Mouse (Mus musculus) MEL (cell line): ENCODE data around the gene Fcrl5. TPM values are rescaled to one million over a fixed set of nuclear protein-coding genes. Genes with fewer than 3 reads are reported as not detected.

Source experiments
- DNase-seq: peaks from one replicate; pipeline ENCODE4 v3.0.0; 2011; ENCODE audit warnings: low read depth, low spot score
- H3K27ac ChIP-seq: 2 replicates; pipeline ENCODE4 v1.5.1; 2012; ENCODE audit warnings: low read depth, mild to moderate bottlenecking, control low read depth, low read length, moderate library complexity; ENCODE audit not compliant: control insufficient read depth
- H3K27me3 ChIP-seq, 2 experiments: fragments of 150-350 bp in 1 of 2; sonication (generic) in 1 of 2; 2 replicates each; pipeline ENCODE4 v1.6.1; 2012; ENCODE audit warnings: low read length in 2 of 2, mild to moderate bottlenecking in 2 of 2, improper control_type of control experiment in 1 of 2, moderate library complexity in 1 of 2; ENCODE audit not compliant: insufficient read depth in 2 of 2, control insufficient read depth in 1 of 2
- H3K36me3 ChIP-seq, 2 experiments: 2 replicates each; pipeline ENCODE4 v1.6.1; 2012 to 2014; ENCODE audit warnings: low read length in 2 of 2, improper control_type of control experiment in 1 of 2, inconsistent platforms in 1 of 2, mild to moderate bottlenecking in 1 of 2; ENCODE audit not compliant: insufficient read depth in 2 of 2, control insufficient read depth in 1 of 2
- H3K4me1 ChIP-seq, 2 experiments: fragments of 150-350 bp in 1 of 2; sonication (generic) in 1 of 2; 2 replicates each; pipeline ENCODE4 v1.6.1; 2012; ENCODE audit warnings: low read length in 2 of 2, improper control_type of control experiment in 1 of 2, mild to moderate bottlenecking in 1 of 2; ENCODE audit not compliant: insufficient read depth in 2 of 2, control insufficient read depth in 1 of 2
- H3K4me3 ChIP-seq, 2 experiments: fragments of 150-350 bp in 1 of 2; sonication (generic) in 1 of 2; 2 replicates each; pipeline ENCODE4 v1.5.1; 2012; ENCODE audit warnings: low read depth in 2 of 2, low read length in 2 of 2, mild to moderate bottlenecking in 2 of 2, moderate library complexity in 2 of 2, control low read depth in 1 of 2, improper control_type of control experiment in 1 of 2; ENCODE audit not compliant: control insufficient read depth in 1 of 2, insufficient read depth in 1 of 2
- H3K79me2 ChIP-seq: 2 replicates; pipeline ENCODE4 v1.6.1; 2012; ENCODE audit warnings: mild to moderate bottlenecking, low read length, moderate library complexity; ENCODE audit not compliant: control insufficient read depth, poor library complexity, insufficient read depth
- H3K9ac ChIP-seq: 2 replicates; pipeline ENCODE4 v1.6.1; 2012; ENCODE audit warnings: low read depth, mild to moderate bottlenecking, control low read depth, low read length, moderate library complexity; ENCODE audit not compliant: control insufficient read depth, poor library complexity, severe bottlenecking
- H3K9me3 ChIP-seq: fragments of 150-350 bp; sonication (generic); replicated peaks from 2 replicates; pipeline ENCODE4 v1.6.1; 2012; ENCODE audit warnings: mild to moderate bottlenecking, low read length, improper control_type of control experiment, moderate library complexity; ENCODE audit not compliant: insufficient read depth
- BHLHE40 ChIP-seq: IDR thresholded peaks from 2 replicates; pipeline ENCODE4 v1.6.1; 2012; ENCODE audit warnings: low read depth, mild to moderate bottlenecking, inconsistent platforms, low read length, improper control_type of control experiment, borderline replicate concordance
- ELF1 ChIP-seq: IDR thresholded peaks from 2 replicates; pipeline ENCODE4 v1.6.1; 2014; ENCODE audit warnings: low read depth, mild to moderate bottlenecking, inconsistent platforms, low read length, improper control_type of control experiment, moderate library complexity
- EP300 ChIP-seq, 2 experiments: IDR thresholded peaks; 2 replicates each; pipeline ENCODE4 v1.6.1; 2011; ENCODE audit warnings: improper control_type of control experiment in 2 of 2, low read length in 2 of 2, low read depth in 1 of 2, mild to moderate bottlenecking in 1 of 2
- GATA1 ChIP-seq: IDR thresholded peaks from 2 replicates; pipeline ENCODE4 v1.6.1; 2011; ENCODE audit warnings: low read depth, low read length, improper control_type of control experiment
- HCFC1 ChIP-seq: IDR thresholded peaks from 2 replicates; pipeline ENCODE4 v1.6.1; 2012; ENCODE audit warnings: low read depth, mild to moderate bottlenecking, inconsistent platforms, low read length, improper control_type of control experiment, moderate library complexity
- JUND ChIP-seq: IDR thresholded peaks from 2 replicates; pipeline ENCODE4 v1.6.1; 2011; ENCODE audit warnings: low read depth, mild to moderate bottlenecking, improper control_type of control experiment, low read length
- MEF2A ChIP-seq: IDR thresholded peaks from 2 replicates; pipeline ENCODE4 v1.6.1; 2014; ENCODE audit warnings: low read depth, mild to moderate bottlenecking, inconsistent platforms, low read length, improper control_type of control experiment; ENCODE audit not compliant: poor library complexity, insufficient replicate concordance, severe bottlenecking; ENCODE audit errors: extremely low read depth
- MXI1 ChIP-seq: IDR thresholded peaks from 2 replicates; pipeline ENCODE4 v1.6.1; 2011; ENCODE audit warnings: mild to moderate bottlenecking, low read depth, low read length, improper control_type of control experiment
- NELFE ChIP-seq: IDR thresholded peaks from 2 replicates; pipeline ENCODE4 v1.6.1; 2011; ENCODE audit warnings: low read depth, low read length, improper control_type of control experiment
- POLR2A ChIP-seq, 2 experiments: IDR thresholded peaks; 2 replicates each; pipeline ENCODE4 v1.6.1; 2011 to 2012; ENCODE audit warnings: low read length in 2 of 2, mild to moderate bottlenecking in 2 of 2, control low read depth in 1 of 2, improper control_type of control experiment in 1 of 2, low read depth in 1 of 2, moderate library complexity in 1 of 2; ENCODE audit not compliant: control insufficient read depth in 1 of 2, insufficient read depth in 1 of 2, poor library complexity in 1 of 2
- POLR2AphosphoS5 ChIP-seq: IDR thresholded peaks from 2 replicates; pipeline ENCODE4 v1.6.1; 2012; ENCODE audit warnings: low read depth, borderline replicate concordance, mild to moderate bottlenecking, inconsistent platforms, low read length, moderate library complexity, mixed read lengths
- RCOR1 ChIP-seq: IDR thresholded peaks from 2 replicates; pipeline ENCODE4 v1.6.1; 2012; ENCODE audit warnings: low read depth, mild to moderate bottlenecking, inconsistent platforms, low read length, improper control_type of control experiment
- SMC3 ChIP-seq: IDR thresholded peaks from 2 replicates; pipeline ENCODE4 v1.6.1; 2011; ENCODE audit warnings: low read depth, low read length, improper control_type of control experiment
- TCF12 ChIP-seq: IDR thresholded peaks from 2 replicates; pipeline ENCODE4 v1.6.1; 2014; ENCODE audit warnings: low read depth, mild to moderate bottlenecking, inconsistent platforms, low read length, improper control_type of control experiment, moderate library complexity
- USF1 ChIP-seq: IDR thresholded peaks from 2 replicates; pipeline ENCODE4 v1.6.1; 2014; ENCODE audit warnings: low read depth, mild to moderate bottlenecking, inconsistent platforms, low read length, improper control_type of control experiment, moderate library complexity
- USF2 ChIP-seq, 2 experiments: IDR thresholded peaks; 2 replicates each; pipeline ENCODE4 v1.6.1; 2011 to 2012; ENCODE audit warnings: improper control_type of control experiment in 2 of 2, low read length in 2 of 2, borderline replicate concordance in 1 of 2, inconsistent platforms in 1 of 2, low read depth in 1 of 2, mild to moderate bottlenecking in 1 of 2; ENCODE audit not compliant: insufficient read depth in 1 of 2
- ZKSCAN1 ChIP-seq: IDR thresholded peaks from 2 replicates; pipeline ENCODE4 v1.6.1; 2012; ENCODE audit warnings: low read depth, mild to moderate bottlenecking, inconsistent platforms, low read length, improper control_type of control experiment, moderate library complexity
- ZMIZ1 ChIP-seq: IDR thresholded peaks from 2 replicates; pipeline ENCODE4 v1.6.1; 2012; ENCODE audit warnings: low read depth, mild to moderate bottlenecking, inconsistent platforms, low read length, improper control_type of control experiment, moderate library complexity
- ZNF384 ChIP-seq: IDR thresholded peaks from 2 replicates; pipeline ENCODE4 v1.6.1; 2012; ENCODE audit warnings: low read depth, mild to moderate bottlenecking, inconsistent platforms, low read length, improper control_type of control experiment
- polyA plus RNA-seq, 2 experiments: library from polyadenylated mRNA; stranded (reverse) in 1 of 2; unstranded in 1 of 2; fragments of >175 nt in 1 of 2; fragments of >200 nt in 1 of 2; gene quantifications; 2 replicates each; pipeline versions ENCODE4 v1.2.1 to v1.2.4; 2012; ENCODE audit warnings: low replicate concordance in 2 of 2, low read depth in 1 of 2; ENCODE audit not compliant: insufficient read length in 2 of 2, insufficient read depth in 1 of 2, missing spikeins in 1 of 2
- total RNA-seq: library from RNA; depleted of rRNA; stranded (reverse); fragments of 300-350 nt; gene quantifications from 2 replicates; pipeline ENCODE4 v1.2.3, GENCODE M21; 2012

Gene Fcrl5
- total and polyA plus RNA-seq, 3 experiments: 0.03 TPM; not detected in 2

DNA sequence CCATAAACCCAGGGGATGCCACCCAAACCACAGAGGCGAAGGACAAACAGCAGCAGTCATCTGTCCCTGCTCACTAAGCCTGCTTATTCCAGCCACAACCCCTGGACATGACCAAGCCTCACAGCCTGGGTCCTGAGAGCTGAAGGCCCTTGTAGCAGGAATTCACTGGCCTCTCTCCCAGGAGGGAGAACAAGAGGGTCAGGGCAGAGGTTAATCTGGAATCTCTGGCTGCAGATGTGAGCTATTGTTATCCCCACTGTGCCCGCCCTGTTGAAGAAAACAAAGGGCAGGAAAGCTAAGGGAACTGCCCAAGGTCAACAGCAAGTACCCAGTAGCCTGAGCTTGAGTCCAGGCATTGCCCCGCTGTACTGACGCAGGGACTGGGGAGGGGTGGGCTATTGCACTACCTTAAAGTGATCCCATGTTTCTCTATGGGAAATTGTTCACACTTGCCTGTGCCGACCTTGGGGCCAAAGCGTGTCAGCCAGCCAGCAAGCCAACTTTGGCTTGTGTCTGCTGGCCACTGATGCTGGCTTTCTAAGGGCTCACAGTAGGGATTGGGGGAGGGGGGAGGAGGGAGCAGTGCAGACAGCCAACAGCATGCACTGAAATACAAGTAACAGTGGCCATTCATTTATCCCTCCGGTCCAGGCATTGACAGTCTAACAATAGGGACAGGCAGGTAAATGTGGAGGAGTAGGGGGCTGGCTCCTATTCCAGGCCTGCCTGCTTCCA, 107.1 kb downstream of the Fcrl5 start:
- TF ChIP-seq MXI1 (no peak), ZNF384 (no peak), ZMIZ1 (no peak), NELFE (no peak)
- TF ChIP-seq, all 39 proteins: peak for 0
- H3K27me3 ChIP-seq: no peaks in the 10 kb centered on the region
- H3K9me3 ChIP-seq: no peaks in the 10 kb centered on the region
- no peaks in the 10 kb centered on the region for H3K4me1 ChIP-seq
- no peaks in the 10 kb centered on the region for H3K79me2 ChIP-seq
- no peak overlapping the region for H3K27ac ChIP-seq
- DNase-seq: no peak
- no peaks in the 10 kb centered on the region for H3K36me3 ChIP-seq
- no peak overlapping the region for H3K4me3 ChIP-seq
- no peak overlapping the region for H3K9ac ChIP-seq

DNA sequence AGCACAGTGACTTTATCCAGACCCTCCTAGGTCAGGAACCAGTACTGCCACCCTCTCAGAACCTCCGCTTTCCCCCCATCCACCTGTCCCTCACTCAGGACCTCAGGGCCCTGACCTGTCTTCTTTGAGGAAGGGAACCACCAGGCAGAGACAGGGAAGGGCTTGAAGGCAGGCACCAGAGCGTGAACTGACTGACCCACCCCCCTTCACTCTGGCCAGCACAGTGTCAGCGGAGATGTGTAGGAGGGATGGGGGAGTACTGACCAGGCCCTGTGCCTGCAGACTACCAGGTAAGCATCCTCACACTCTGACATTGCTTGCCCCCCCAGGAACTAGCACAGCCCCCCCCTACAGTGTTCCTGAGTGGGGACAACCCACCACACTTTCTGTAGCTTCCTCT, 110.0 kb downstream of the Fcrl5 start:
- H3K79me2 ChIP-seq: no peaks in the 10 kb centered on the region
- H3K4me3 ChIP-seq: no peak overlapping the region
- H3K9ac ChIP-seq: no peak overlapping the region
- no peaks in the 10 kb centered on the region; a peak in 1 of 4 replicates for H3K27me3 ChIP-seq
- no peaks in the 10 kb centered on the region for H3K36me3 ChIP-seq
- H3K9me3 ChIP-seq: no peaks in the 10 kb centered on the region
- H3K27ac ChIP-seq: no peak overlapping the region
- no peak for TF ChIP-seq BHLHE40
- TF ChIP-seq USF1: no peak
- no peak for TF ChIP-seq GATA1
- TF ChIP-seq TCF12: no peak
- no peak for TF ChIP-seq JUND
- TF ChIP-seq ELF1: no peak
- no peak for TF ChIP-seq USF2 (IDR thresholded peaks at IDR 0.05; ENCODE audit: borderline replicate concordance in 1 of 2, insufficient read depth in 1 of 2, low read depth in 1 of 2, low read length in 2 of 2)
- no peak for TF ChIP-seq SMC3
- TF ChIP-seq RCOR1: no peak
- no peak for TF ChIP-seq ZKSCAN1
- TF ChIP-seq EP300 (IDR thresholded peaks at IDR 0.05; ENCODE audit: low read depth in 1 of 2, low read length in 2 of 2): no peak
- TF ChIP-seq HCFC1: no peak
- TF ChIP-seq POLR2AphosphoS5: no peak
- TF ChIP-seq POLR2A (IDR thresholded peaks at IDR 0.05; ENCODE audit: control insufficient read depth in 1 of 2, insufficient read depth in 1 of 2, low read depth in 1 of 2, low read length in 2 of 2, poor library complexity in 1 of 2): no peak
- no peak for TF ChIP-seq MEF2A
- DNase-seq: no peak
- H3K4me1 ChIP-seq: no peaks in the 10 kb centered on the region
